Mouse (Mus musculus): ENCODE results near the gene Ctcfl.
"Not testable (repeated sequence)": the region's sequence is repeated elsewhere in the genome, so short reads cannot be mapped to it uniquely, and the experiment has no call there.

Ctcfl gene

DNA sequence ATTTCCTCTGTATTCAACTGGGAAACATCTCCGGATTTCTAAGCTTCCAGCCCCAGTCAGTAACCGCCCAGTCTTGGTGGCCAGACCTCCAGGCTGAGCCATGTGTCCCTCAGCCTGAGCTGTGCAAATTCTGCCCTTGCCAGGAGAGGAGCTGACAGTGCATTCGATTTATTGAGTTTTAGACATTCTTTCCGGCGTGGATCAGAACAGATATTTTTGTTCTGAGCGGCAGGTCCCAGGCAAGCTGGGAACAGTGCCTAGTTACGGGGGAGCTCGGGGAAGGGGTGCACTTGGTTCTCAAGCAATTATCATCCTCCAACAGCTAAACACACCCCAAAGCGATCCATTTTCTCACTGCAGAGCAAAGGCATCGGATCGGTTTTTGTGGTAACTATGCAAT, 24.3 kb upstream of the Ctcfl start:
- no peak for DNase-seq (ENCODE audit: low spot score)

DNA sequence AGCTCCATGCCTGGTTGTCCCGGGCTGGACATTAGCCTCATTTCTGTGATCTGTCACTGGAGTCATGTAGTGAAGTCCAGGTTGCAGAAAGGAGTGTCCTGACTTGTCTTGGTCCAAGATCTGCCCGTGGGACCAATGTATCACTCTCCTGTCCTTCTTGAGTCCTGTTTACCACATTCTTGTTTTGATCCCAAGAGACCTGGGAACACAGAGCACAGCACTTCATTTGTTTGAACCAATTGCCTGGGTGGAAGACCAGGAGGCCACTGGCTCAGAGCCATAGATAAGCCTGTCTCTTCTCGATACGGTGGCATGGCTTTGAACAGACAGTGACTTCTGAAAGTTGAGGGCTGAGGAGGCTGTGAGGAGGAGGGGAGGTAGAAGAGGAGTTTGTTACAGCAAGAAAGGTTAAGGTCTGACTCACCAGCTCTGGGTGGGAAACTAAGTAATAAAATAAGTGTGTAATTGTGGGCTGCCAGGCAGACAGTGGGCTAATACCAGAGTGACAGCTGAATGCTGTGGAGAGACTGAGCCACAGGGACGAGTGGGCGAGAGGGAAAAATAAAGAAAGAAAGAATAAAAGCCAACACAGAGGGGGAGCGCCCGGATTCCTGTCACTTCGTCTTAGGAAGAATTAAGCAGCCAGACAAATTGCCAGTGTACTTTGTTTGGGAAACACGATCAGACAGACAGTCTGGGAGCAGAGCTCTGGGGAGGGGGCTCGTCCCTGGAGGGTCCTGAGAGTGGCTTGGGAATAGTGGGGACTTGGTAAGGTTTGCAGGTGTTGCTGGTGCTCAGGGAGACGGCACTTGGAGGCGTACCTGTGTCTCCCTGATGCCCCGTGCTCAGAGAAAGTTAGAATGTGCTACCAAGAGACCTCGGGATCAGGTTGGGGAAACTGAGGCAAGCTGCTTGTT, 19.3 kb upstream of the Ctcfl start:
- DNase-seq (ENCODE audit: low spot score), result no peak

DNA sequence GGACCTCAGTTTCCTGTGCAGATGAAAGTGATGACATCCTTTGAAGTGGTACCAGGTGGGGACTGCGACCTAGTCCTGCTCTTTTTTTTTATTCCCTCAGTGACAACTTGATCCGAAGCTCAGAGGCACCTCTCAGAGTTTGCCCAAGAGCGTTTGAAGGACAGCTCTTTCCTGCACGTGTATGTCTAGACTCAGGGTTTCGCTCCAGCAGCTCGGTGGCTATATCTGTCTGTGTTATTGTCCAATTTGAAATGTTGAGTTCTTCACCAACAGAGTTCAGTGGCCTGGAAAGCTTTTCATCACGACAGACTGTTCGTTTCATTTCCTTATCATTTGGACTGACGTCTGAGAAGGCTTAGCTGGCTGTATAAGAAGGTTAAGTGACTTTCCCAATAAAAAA, 15.4 kb upstream of the Ctcfl start:
- DNase-seq (ENCODE audit: low spot score), result no peak

DNA sequence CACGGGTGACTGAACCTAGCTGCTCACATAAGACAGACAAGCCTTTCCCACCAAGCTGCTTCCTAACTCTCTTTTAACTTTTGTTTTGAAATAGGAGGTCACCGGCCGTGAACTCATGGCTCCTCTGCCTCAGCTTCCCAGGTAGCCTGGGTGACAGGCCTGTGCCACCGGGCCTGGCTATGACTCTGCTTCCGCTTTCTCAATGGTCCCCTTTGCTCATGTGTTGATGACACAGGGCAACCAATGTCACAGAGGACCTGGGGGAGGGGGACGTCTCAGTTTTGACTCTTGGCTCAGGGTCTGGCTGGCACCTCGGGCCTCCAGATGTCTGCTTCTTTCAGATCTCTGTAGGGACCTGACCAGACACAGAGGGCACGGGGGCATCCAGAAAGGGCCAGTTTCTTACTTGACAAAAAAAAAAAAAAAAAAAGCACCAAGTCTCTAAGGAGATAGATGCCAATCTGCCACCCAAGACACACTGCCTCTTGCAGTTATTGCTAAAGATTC, 13.5 kb upstream of the Ctcfl start:
- no peak for DNase-seq (ENCODE audit: low spot score)

DNA sequence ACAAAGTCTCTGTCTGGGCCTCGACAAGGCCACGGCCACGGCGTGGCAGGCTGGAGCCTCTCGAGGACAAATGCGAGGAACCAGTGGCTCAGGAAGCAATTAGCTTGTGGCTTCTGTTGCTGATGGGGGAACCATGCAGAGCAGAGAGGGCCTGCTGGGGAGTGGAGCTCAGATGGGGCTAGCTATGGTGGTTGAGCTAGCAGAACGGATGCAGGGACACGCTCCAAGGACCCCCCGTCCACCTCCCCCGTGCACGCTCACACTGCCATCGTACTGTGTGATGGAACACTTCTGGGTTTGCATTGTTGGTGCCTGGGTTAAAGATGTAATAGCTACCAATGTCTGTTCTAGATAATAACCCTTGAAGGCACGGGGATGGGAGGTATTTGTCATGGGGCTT, 12.9 kb upstream of the Ctcfl start:
- no peak for DNase-seq (ENCODE audit: low spot score)

DNA sequence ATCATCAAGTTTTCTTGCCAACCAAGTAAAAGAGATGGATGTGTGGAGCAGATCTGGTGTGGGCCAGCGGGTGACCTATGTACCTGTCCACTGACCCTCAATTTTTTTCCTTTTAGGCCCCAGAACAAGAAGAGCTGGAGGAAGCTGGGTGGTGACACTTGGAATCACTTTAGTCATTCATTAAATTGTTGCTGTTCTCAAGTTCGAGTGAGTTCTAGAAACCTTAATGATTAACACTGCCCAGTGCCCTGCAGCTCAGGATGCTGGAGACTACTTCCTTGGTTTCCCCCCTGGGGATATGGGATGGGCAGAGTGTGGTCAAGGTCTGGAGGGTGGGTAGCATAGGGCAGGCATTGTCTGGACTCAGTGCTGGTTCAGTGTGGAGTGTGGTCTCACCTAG, 9.8 kb upstream of the Ctcfl start:
- no peak for DNase-seq (ENCODE audit: low spot score)

DNA sequence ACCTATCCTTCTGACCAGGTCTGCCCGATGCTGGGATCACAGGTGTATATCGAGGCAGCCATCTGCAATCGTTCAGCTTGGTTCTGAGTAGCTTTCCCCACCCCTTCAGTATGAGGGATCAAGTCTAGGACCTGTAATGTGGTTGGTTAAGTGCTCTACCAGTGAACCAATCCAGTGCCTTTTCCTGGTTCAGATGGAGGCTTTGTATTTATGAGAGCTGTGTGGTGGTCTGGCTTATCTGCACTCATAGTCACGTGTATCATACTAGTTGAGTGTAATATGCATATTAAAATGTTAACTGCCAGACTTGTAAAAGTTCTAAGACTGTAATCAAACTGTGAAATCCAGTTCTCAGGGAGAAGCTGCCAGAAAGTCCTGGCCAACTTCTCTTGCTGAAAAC, 7.1 kb upstream of the Ctcfl start:
- DNase-seq (ENCODE audit: low spot score), result no peak

DNA sequence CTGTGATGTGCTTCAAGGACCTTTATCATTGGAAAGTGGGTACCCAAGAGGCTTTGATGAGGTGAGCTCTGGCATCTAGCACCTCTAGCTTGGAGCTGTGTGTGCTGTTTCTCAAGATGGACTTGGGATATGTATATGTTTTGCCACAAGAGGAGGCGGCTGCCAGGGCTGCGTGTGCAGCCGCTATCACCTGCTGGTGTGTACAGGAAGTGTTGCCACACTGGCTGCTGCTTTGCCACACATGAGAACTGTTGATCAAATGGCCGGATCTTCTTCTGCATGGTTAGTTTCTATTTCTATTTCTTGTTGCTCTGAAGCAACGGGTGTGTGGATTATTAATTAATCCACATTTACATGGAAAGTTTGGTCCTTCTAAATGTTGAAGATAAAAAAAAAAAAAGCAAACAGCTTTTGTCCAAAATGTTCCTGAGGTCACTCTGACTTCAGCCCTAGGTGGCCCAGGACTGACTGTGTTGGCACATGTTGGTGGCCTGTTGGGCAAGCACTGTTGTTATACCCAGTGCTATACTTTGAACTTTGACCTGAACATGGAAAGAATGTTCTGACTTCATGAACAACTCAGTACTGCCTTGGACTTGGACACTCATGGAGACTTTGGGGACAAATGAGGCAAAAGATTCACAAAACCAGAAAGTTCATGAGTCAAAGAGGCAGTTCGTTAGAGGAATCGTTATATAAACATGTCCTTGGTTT, 4.9 kb upstream of the Ctcfl start:
- DNase-seq (ENCODE audit: low spot score), result no peak

DNA sequence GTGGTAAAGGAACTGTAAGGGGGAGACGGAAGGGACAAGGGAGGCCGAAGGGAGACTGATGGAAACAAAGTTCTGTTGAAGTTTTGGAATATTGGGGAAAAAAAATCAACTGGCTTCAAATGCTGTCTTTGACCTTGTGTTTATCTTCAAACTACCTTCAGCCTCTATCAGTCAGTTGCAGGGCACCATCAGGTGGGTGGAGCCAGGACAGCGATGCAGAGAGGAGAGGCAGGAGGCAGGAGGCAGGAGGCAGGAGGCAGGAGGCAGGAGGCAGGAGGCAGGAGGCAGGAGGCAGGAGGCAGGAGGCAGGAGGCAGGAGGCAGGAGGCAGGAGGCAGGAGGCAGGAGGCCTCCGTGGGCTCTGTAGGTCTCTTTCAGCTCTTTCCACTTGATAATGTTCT, 792 bp upstream of the Ctcfl start:
- DNase-seq (ENCODE audit: low spot score), result not testable (repeated sequence)

DNA sequence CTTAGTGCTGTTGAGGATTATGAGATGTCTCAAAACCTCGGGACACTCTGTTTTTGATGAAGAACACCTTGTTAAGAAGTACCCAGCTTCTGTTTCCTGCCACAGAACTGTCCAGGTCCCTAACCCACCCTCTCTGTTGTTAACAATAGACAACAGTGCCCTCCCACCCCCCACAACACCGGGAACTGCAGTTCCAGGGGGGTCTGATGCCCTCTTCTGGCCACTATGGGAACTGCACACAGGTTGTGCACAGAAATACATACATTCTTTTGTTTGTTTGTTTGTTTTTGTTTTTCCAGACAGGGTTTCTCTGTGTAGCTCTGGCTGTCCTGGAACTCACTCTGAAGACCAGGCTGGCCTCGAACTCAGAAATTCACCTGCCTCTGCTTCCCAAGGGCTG, 5.5 kb downstream of the Ctcfl start:
- DNase-seq (ENCODE audit: low spot score), result not testable (repeated sequence)

DNA sequence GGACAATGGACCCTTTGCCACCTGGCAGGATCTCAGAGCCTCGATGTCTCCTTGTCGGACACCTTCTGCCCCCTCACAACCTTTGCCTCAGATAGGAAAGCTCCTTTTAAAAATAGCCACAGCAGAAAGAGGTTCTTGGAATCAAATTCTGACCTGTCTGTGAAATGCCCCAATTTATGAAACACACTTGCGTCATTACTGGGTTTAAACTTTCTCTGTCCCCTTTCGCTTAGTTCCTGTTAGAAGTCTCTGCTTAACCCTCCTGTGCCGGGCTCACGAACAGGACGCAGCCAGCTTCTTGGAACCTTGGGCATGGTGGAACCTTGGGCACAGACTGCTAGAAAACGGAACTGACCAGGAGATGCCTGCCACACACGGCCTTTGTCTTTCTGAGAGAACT, 8.8 kb downstream of the Ctcfl start:
- DNase-seq (ENCODE audit: low spot score), result no peak

DNA sequence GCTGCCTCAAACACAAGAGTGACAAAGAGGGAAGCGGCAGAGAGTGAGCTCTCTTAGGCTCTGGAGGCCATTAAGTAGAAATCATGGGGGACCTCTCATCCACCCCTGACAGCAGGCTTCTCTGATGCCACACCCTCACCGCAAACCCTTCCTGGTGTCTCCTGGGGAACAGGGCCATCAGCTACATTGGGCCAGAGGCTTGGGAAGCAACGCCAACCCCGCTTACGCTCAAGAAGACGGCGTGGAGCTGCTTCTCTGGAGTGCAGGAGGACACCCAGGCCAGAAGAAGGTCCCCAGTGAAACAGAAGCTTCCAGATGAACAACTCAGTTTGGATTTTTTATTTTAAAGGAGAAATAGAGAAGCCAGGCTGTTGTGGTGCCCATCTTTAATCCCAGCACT, 9.8 kb downstream of the Ctcfl start:
- DNase-seq (ENCODE audit: low spot score), result no peak

DNA sequence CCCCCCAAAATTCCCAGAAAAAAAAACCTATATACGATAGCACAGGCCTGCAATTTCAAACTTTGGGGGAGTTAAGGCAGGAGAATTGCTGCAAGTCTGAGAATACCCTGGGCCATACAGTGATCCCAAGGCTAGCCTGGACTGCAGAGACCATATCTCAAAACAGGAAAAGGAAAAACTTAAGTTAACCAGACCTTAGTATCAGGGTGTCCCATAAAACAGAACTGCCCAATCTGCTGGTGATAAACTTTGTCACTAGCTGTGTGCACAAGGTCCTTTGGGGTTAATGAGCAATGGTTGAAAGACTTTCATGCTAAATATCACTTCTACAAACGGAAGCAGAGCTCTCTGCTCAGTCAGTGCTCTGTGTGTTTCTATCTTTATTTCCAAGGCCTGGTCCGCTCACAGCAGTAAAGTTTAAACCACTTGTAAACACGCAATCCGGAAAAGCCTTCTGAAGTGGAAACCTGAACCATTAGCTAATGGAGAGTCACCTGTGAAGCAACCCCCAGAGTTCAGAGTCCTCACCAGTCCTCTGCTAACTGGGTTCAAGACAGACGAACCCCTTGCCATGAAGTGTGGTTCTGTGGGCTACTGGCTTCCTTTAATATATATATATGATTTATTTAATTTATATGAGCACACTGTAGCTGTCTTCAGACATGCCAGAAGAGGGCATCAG, 10.7 kb downstream of the Ctcfl start:
- DNase-seq (ENCODE audit: low spot score), result peak; percentile 45

DNA sequence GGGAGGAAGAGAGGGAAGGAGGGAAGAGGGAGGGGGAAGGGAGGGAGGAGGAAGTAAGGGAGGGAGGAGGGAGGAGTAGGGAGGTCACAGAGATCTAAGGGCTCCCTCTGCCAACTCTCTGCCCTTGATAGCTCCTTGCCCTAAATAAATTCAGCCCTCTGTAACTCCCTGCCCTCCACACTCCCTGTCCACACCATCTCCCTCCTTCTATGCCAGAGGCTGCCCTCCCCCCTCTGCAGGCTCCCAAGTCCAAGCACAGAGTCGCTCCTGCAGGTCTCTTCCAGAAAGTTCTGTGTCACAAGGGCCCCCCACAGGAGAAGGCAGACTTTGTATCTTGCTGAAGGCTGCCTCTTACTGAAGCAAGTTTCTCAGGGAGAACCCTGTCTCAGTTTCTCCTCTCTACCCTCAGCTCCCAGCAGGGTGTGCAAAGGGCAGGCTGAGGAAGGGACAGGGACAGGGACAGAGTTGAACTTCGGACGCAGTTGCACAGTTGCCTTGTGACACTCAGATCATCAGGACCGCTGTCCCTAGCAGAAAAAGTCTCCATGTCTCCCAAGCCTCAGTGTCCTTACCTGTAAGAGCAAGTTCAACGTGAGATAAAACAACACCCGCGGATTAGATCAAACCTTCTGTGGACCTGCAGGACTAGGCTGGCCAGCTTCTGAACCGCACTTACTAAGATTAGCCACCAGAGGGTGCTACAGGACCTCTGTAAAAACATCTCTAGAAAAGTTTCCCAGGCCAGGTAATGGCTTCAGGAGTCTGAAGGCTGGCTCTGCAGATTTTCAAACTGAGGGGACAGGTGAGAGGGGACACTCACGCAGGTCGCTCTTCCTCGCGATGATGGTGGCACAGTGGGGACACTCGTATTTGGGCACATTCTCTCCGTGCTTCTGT, 12.2 kb downstream of the Ctcfl start:
- peak; percentile 77 for DNase-seq (ENCODE audit: low spot score)

DNA sequence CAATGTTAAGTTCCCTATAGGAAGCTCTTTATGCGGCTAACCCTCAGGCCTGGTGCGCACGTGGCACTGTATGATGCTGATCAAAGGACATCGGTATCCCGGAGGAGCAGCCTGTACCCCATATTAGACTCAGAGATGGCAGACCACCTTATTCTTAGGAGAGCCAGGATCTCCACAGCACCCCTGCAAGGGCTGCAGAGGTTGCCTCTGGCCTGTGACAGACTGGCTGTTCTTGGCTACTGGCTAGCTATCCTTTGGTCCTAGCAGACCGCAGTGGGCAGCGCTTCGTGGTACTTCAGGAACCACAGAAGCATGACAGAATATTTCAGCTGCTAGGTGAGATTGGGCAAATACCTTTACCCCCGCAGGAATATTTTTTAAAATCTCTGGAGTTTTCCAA, 12.9 kb downstream of the Ctcfl start:
- no peak for DNase-seq (ENCODE audit: low spot score)

DNA sequence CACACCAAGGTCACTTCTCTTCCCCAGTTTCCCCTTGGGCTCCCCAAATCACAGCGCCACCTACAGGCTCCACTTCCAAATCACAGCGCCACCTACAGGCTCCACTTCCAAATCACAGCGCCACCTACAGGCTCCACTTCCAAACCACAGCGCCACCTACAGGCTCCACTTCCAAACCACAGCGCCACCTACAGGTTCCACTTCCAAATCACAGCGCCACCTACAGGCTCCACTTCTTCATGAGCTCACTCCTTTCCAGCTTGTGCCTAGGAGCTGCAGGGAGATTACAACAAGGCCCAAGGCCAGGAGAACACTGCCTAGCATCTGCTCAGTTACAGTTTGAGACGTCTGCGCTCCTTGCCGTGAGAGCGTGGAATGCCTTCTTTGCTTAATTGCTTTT, 22.0 kb downstream of the Ctcfl start:
- not testable (repeated sequence) for DNase-seq (ENCODE audit: low spot score)

DNA sequence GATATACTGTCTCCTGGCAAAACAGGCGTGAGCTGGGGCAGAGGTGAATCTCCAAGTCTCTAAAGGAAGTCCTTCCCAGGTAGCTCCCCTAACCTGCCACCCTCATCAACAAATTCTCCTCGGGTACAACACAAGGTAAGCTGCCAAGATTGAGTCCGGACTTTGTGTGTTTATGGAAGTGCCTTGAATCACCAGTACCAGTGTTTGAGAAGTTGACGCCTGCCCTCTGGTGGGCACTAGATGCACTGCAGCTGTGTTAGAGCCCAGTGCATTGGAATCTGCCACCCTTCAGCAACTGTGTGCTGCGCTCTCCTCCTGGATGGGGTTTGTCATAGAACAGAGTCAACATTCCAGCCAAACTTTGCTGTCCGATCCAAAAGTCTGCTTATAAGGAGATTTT, 29.9 kb downstream of the Ctcfl start:
- peak; percentile 76 for DNase-seq (ENCODE audit: low spot score)

DNA sequence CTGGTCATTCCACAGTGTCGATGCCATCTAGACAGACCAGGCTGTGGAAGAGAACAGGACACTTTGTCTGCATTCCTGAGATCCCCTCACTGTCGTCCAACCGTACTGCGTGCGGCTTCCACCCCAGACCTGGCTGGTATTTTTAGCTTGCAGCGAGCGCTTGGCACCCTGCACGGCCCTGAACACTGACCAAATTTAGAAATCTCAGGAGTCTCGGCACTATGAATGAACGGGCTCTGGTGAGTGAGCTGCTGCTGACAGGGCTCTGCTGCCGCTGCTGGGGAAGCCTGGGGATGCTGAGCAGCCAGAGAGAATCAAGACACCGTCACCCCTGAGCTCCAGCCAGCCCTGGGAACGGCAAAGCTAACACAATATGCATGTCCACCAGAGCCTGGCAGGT, 31.9 kb downstream of the Ctcfl start:
- DNase-seq (ENCODE audit: low spot score), result no peak

DNA sequence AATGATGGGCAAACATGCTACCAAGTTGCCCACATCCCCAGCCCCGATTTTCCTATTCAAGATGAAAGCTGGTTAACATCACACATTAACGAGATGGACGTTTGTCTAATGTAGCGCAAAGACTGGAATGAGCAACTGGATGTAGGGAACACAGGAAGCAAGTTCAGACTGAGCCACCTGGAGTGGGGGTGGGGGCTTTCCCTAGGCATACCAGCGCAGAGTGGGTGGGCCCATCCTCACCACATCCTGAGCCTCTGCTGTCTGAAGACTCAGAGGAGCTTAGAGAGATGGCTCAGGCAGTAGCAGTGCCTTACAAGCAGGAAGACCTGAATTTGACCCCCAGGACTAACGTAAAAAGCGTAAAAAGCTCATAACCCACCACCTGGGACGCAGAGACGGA, 33.6 kb downstream of the Ctcfl start:
- no peak for DNase-seq (ENCODE audit: low spot score)

DNA sequence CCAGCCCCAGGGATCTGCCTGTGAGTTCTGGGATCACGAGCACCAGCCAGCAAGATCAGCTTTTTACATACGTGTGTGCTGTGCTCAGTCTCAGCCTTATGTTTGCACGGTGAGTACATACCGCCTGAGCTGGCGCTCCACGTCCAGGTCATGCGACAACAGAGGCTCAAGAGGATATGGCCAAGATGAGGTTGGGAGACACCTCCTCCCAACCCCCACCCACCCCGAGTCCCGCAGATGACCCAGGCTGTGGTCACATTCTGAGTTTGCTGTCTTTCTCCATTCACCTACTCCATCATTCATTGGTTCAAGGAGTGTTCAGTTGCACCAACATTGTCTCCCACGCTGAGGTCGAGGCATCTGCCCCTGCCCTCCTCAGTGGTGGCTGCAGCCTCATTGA, 34.5 kb downstream of the Ctcfl start:
- no peak for DNase-seq (ENCODE audit: low spot score)

DNA sequence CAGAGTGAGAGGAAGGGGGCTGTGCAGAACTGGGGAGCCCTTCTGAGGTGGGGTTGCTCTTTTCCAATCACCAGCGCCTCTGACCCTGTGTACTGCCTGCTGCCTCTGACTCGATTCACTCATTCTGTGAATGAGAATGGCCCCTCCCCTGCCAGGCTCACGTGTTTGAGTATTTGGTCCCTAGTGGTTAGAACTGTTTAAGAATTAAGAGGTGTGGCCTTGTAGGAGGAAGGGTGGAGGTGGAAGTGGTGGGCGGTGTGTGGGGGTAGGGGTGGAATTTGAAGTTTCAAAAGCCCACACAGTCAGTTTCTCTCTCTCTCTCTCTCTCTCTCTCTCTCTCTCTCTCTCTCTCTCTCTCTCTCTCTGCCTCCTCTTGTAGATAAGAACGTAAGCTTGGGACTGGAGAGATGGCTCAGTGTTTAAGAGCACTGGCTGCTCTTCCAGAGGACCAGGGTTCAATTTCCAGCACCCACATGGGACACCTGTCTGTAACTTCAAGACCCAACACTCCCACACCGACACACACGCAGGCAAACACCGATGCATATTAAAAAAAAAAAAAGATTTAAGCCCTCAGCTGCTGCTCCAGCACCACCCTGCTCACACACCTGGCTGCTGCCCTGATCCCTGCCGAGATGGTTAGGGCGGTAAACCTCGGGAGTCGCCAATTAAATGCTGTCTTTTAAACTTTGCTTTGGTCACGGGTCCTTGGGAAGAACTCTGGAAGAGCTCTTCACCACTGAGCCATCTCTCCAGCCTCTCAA, 35.4 kb downstream of the Ctcfl start:
- DNase-seq (ENCODE audit: low spot score), result peak; percentile 68

Measured in yolk sac, embryonic 10.5 days (tissue).